Mouse (Mus musculus) hindbrain, embryonic 12.5 days (tissue): ENCODE measurements around the gene Rbm20. TPM values are rescaled to one million over a fixed set of nuclear protein-coding genes. Genes with fewer than 3 reads are reported as not detected.

Experiments used
- ATAC-seq: fragments of 200-750 bp; cut with Nextera tagmentation; 2 replicates; pipeline ENCODE4 v1.8.0; 2017; ENCODE audit warnings: moderate TSS enrichment; ENCODE audit not compliant: low FRiP score
- H3K27ac ChIP-seq: fragments of 300-500 bp; sonication (generic); 2 replicates; pipeline ENCODE4 v1.5.1; 2016; ENCODE audit warnings: mild to moderate bottlenecking
- H3K27me3 ChIP-seq: fragments of 300-500 bp; sonication (generic); 2 replicates; pipeline ENCODE4 v1.6.1; 2016; ENCODE audit warnings: mild to moderate bottlenecking
- H3K36me3 ChIP-seq: fragments of 300-500 bp; sonication (generic); 2 replicates; pipeline ENCODE4 v1.6.1; 2016; ENCODE audit warnings: mild to moderate bottlenecking
- H3K4me1 ChIP-seq: fragments of 300-500 bp; sonication (generic); 2 replicates; pipeline ENCODE4 v1.6.1; 2016
- H3K4me2 ChIP-seq: fragments of 300-500 bp; sonication (generic); replicated peaks from 2 replicates; pipeline ENCODE4 v1.6.1; 2016; ENCODE audit warnings: mild to moderate bottlenecking
- H3K4me3 ChIP-seq: fragments of 300-500 bp; sonication (generic); 2 replicates; pipeline ENCODE4 v1.5.1; 2016; ENCODE audit warnings: mild to moderate bottlenecking
- H3K9ac ChIP-seq: fragments of 300-500 bp; sonication (generic); 2 replicates; pipeline ENCODE4 v1.6.1; 2016; ENCODE audit warnings: mild to moderate bottlenecking, moderate library complexity
- H3K9me3 ChIP-seq: fragments of 300-500 bp; sonication (generic); replicated peaks from 2 replicates; pipeline ENCODE4 v1.6.1; 2016; ENCODE audit warnings: mild to moderate bottlenecking
- WGBS: fragments of 180-500 bp; shearing (Covaris S2); methylation state at CpG from one replicate; pipeline ENCODE4 v1.1.7; 2016; 5-methylcytosine and 5-hydroxymethylcytosine counted together
- polyA plus RNA-seq: library from polyadenylated mRNA; unstranded; fragments of >200 nt; fragmentation: Nextera tagmentation; extraction: Ambion mirVana; gene quantifications from 2 replicates; pipeline ENCODE4 v1.2.1, GENCODE M21; 2016

The Rbm20 gene
- polyA plus RNA-seq, 1 experiment from 2014 or later = 1.5 TPM

DNA sequence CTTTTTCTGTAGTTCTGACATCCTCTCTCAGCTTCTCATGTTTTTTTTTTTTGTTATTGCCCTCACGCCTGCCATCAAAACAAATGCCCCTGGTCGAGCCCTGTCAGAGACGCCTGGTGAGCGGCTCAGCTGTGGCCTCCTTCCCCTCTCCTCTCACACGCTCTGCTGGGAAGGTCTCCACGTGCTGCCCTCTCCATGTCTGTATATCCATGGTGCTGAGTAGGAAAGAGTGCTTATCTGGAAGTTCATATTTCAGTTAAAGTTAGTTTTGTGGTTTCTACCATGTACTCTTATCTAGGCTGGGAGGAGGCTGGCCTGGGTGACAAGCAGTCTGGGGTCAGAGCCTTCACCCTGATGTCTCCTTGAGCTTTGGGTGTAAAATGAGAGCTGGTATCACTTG is 142.2 kb downstream of the Rbm20 start:
- Histone ChIP-seq H3K4me2 (no peak overlapping the region), H3K9ac (no peak overlapping the region), H3K9me3 (no peaks in the 10 kb centered on the region), H3K27ac (no peak overlapping the region), H3K4me1 (peaks cover 6% of the 10 kb centered on the region), H3K27me3 (no peaks in the 10 kb centered on the region), H3K4me3 (no peak overlapping the region), H3K36me3 (no peaks in the 10 kb centered on the region)
- WGBS = 67% methylated on average over 6 of the region's 6 CpGs
- no peak for ATAC-seq

DNA sequence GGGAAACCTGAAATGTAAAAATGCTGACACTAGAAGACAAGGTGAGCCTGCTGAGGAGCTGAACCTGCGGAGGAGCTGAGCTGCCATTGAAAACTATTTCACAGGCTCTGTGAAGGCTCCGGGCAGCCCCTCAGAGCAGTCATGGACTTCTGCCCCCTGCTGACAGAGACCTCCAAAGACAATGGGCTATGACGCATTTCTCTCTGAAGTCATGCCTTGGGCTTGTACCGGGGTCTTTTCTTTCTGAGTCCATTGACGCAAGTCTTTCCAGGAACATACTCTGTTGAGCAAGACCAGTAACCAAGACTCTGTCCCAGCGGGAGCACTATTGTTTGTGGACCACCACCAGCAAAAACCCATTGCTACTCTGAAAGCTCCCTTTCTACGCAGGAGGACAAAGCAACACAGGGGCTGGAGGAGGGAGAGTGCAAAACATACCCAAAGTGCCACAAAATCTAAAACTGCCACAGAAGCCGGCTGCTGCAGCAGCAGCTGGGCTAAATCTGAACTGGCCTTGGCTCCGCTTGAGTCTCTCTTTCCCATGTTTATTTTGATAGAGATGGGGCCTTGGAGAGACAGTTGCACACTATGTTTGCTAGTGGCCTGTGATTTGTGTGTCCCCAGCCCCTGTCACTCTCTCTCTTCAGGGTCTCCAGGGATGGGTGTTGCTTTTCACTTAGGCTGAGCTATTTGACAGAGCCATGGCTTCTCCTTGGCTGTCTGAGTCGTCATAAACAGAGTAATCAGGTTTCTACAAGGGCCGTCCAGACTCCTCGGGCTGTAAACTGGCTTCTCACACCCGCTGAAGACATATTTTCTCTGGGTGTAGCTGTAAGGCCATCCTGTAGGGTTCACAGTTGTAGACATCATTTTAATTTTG is 144.4 kb downstream of the Rbm20 start:
- Histone ChIP-seq H3K4me2 (no peak overlapping the region), H3K4me1 (peaks cover 6% of the 10 kb centered on the region), H3K9me3 (no peaks in the 10 kb centered on the region), H3K27me3 (no peaks in the 10 kb centered on the region), H3K36me3 (no peaks in the 10 kb centered on the region), H3K4me3 (no peak overlapping the region), H3K27ac (no peak overlapping the region), H3K9ac (no peak overlapping the region)
- no peak for ATAC-seq
- WGBS = 39% methylated on average over 13 of the region's 13 CpGs

DNA sequence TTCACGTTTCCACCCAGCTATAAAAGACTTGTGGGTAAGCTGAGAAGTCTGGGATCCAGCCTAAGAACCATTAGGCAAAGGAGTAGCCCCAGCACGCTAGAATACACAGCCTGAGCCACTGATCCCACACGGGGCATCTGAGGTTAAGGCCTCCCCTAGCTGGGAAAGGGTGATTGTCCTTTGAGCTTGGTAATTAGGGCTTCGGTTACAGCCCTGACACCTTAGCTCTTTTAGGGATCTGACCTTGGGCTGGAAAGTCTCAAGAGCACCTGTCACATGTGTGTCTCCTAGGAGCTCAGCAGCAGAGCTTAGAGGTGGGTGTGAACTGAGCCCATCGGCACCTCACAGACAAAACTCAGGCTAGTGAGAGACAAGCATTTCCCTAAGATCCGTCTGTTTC is 146.7 kb downstream of the Rbm20 start:
- ATAC-seq = no peak

GRCm38 (mm10) chr19:53824872-53825680 is 148.0 kb downstream of the Rbm20 start:
- Histone ChIP-seq H3K9me3 (no peaks in the 10 kb centered on the region), H3K4me2 (peak overlapping the region; percentile 45), H3K9ac (peak overlapping the region; percentile 24; the same call in 1 of the 2 replicates), H3K36me3 (no peaks in the 10 kb centered on the region), H3K27ac (no peak overlapping the region), H3K4me3 (peak overlapping the region; percentile 28), H3K27me3 (no peaks in the 10 kb centered on the region), H3K4me1 (peaks cover 6% of the 10 kb centered on the region)
- ATAC-seq = peak; percentile 61; the same call in 1 of the 2 replicates
- WGBS = 67% methylated on average over 21 of the region's 21 CpGs

More for the DNA sequence above, 146.7 kb downstream of the Rbm20 start:
- no peak overlapping the region for H3K9ac ChIP-seq
- no peak overlapping the region for H3K4me2 ChIP-seq
- H3K9me3 ChIP-seq = no peaks in the 10 kb centered on the region
- H3K27ac ChIP-seq = no peak overlapping the region
- no peak overlapping the region for H3K4me3 ChIP-seq
- no peaks in the 10 kb centered on the region for H3K36me3 ChIP-seq
- WGBS = 61% methylated on average over 6 of the region's 6 CpGs
- H3K4me1 ChIP-seq = peaks cover 6% of the 10 kb centered on the region
- H3K27me3 ChIP-seq = no peaks in the 10 kb centered on the region

DNA sequence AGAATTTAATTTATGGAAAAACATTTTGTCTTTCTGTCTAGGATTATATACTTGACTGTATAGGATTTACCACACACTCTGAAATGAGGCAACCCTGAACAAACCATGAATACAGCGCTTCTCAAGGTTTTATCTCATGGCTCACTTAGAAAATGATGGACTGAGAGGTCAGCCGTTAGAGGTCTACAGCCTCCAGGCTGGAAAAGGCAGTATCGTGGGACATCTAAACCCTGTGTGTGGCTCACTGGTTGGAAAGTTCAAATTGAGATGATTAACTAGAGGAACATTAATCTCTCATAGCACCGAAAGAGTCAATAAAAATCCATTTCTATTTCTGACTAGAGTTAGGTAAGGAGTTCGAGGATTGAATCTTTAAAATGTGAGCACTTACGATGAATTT is 152.9 kb downstream of the Rbm20 start:
- no peak overlapping the region for H3K27ac ChIP-seq
- no peaks in the 10 kb centered on the region for H3K9me3 ChIP-seq
- no peak overlapping the region for H3K4me3 ChIP-seq
- H3K4me1 ChIP-seq = peaks cover 18% of the 10 kb centered on the region
- H3K4me2 ChIP-seq = no peak overlapping the region
- ATAC-seq = no peak
- H3K9ac ChIP-seq = no peak overlapping the region
- no peaks in the 10 kb centered on the region for H3K36me3 ChIP-seq
- 66% methylated on average over 6 of the region's 6 CpGs for WGBS
- no peaks in the 10 kb centered on the region for H3K27me3 ChIP-seq

DNA sequence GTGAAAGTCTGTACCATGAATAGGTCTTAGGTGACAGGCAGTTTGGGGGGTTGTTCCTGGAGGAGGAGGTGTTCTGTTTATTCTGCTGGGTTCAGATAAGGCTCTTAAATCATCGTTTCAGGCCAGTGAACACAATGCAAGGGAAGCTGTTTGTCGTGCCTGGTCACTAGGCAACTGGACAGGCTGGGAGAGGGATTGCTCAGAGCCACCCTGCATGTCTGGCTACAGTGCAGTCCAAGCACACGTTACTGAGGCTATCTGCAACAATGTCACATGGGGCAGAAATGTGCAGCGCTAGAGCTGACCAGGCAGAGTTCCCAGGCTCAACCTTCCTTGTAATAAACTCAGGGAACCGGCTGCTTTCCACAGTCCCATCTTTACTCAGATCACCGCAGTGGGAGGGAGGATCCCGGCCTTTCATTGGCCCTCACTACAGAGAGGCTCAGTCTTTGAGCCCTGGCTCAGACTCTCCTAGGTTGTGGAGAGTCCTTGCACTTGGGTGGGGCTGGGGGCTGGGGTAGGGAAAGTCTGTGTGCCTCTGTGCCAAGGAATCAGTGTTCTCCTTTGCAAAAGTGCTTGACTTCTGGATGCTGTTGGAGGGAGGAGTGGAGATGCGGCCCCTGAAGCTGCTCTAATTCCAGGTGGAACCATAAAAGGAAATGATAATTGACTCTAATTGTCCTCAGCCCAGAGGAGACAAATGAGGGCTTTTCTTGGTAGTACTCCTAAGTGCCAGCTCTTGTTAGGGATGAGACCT is 153.5 kb downstream of the Rbm20 start:
- WGBS = 15% methylated on average over 8 of the region's 8 CpGs
- no peak overlapping the region for H3K4me3 ChIP-seq
- H3K27ac ChIP-seq = peak overlapping the region; percentile 60; the same call in 1 of the 2 replicates
- ATAC-seq = peak; percentile 81
- H3K4me2 ChIP-seq = 0 out of 2 replicates have a peak overlapping the region, but pooled peaks have one; percentile 11
- peaks cover 18% of the 10 kb centered on the region for H3K4me1 ChIP-seq
- H3K27me3 ChIP-seq = no peaks in the 10 kb centered on the region
- H3K9ac ChIP-seq = no peak overlapping the region; the same call in 1 of the 2 replicates
- H3K36me3 ChIP-seq = no peaks in the 10 kb centered on the region
- no peaks in the 10 kb centered on the region for H3K9me3 ChIP-seq

DNA sequence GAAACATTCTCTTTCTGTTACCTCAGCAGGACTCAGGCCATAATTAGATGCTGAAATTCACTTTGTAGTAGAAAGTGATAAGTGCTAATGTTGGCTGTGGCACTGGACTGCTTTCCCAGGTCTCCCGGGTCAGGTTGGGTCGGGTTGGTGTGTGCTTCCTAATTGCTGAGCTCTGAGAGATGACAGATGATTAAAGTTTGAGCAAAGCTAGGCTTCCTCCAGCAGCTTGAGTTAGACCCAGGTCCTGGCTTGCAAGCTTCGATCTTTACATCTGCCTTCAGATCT is 154.0 kb downstream of the Rbm20 start:
- Histone ChIP-seq H3K9me3 (no peaks in the 10 kb centered on the region), H3K9ac (no peak overlapping the region; the same call in 1 of the 2 replicates), H3K36me3 (no peaks in the 10 kb centered on the region), H3K4me3 (no peak overlapping the region), H3K4me1 (peaks cover 18% of the 10 kb centered on the region), H3K27me3 (no peaks in the 10 kb centered on the region), H3K27ac (peak overlapping the region; percentile 60; the same call in 1 of the 2 replicates), H3K4me2 (0 out of 2 replicates have a peak overlapping the region, but pooled peaks have one; percentile 11)
- WGBS = 49% methylated on average over 3 of the region's 3 CpGs
- no peak for ATAC-seq

GRCm38 (mm10) chr19:53832512-53832911 is 155.4 kb downstream of the Rbm20 start:
- Histone ChIP-seq H3K4me2 (no peak overlapping the region), H3K36me3 (no peaks in the 10 kb centered on the region), H3K9me3 (no peaks in the 10 kb centered on the region), H3K27me3 (no peaks in the 10 kb centered on the region), H3K4me3 (no peak overlapping the region), H3K27ac (no peak overlapping the region), H3K9ac (no peak overlapping the region), H3K4me1 (peaks cover 21% of the 10 kb centered on the region)
- 29% methylated on average over 7 of the region's 7 CpGs for WGBS
- no peak for ATAC-seq

- no peak for ATAC-seq
- Histone ChIP-seq H3K27ac (no peak overlapping the region), H3K9ac (no peak overlapping the region), H3K27me3 (no peaks in the 10 kb centered on the region), H3K4me1 (peaks cover 21% of the 10 kb centered on the region), H3K4me3 (no peak overlapping the region), H3K4me2 (no peak overlapping the region), H3K36me3 (no peaks in the 10 kb centered on the region), H3K9me3 (no peaks in the 10 kb centered on the region)
- 55% methylated on average over 8 of the region's 8 CpGs for WGBS
These were observed 156.8 kb downstream of the Rbm20 start for GRCm38 (mm10) chr19:53833745-53834369.

- Histone ChIP-seq H3K4me3 (no peak overlapping the region), H3K27me3 (no peaks in the 10 kb centered on the region), H3K4me1 (peaks cover 11% of the 10 kb centered on the region), H3K27ac (no peak overlapping the region), H3K9ac (no peak overlapping the region), H3K9me3 (no peaks in the 10 kb centered on the region), H3K4me2 (no peak overlapping the region), H3K36me3 (no peaks in the 10 kb centered on the region)
- 62% methylated on average over 6 of the region's 6 CpGs for WGBS
- no peak for ATAC-seq
These were observed 159.7 kb downstream of the Rbm20 start for GRCm38 (mm10) chr19:53836569-53837454.

- Histone ChIP-seq H3K4me1 (0 out of 2 replicates have a peak, but pooled peaks cover 5% of the 10 kb centered on the region), H3K27ac (no peak overlapping the region), H3K36me3 (no peaks in the 10 kb centered on the region), H3K27me3 (no peaks in the 10 kb centered on the region), H3K4me3 (no peak overlapping the region), H3K4me2 (no peak overlapping the region), H3K9ac (no peak overlapping the region), H3K9me3 (no peaks in the 10 kb centered on the region)
- WGBS = 72% methylated on average over 9 of the region's 9 CpGs
- no peak for ATAC-seq
These were observed 161.7 kb downstream of the Rbm20 start for GRCm38 (mm10) chr19:53838850-53839249.
